Mouse (Mus musculus): ENCODE measurements at regions not wholly inside any gene's neighbourhood (a gene's known extent, or its start where the extent isn't known, plus 50 kb on each side); places are given as distances from the start of the nearest gene placed in this dataset.

DNA sequence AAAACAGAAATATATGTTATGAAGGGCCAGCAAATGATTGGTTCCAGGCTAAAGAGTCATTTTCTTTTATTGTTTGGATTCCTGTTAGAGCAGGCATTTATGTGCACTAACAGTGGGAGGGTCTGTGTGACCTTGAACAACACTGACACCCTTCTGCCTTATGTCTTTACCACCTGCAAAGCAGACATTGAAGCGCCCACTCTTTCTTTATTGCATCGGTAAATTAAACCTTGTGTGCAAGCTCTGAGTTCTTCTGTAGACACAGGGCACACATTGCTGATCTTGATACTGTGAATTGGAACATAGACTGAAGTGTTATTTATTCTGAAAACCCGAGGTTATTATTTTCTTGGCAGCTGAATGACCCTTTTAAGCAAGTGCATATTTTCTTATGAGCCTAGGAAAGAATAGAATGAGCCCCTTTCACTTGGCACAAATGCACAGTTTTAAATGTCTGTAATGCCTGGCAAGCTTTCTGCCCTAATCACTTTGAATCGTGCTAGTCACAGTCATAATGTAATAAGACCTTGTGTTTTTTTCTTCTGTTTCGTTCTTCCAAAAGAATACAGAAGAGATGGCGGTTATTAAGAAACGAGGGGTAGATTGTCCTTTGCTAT, 125.1 kb upstream of the Cobl start:
- TF ChIP-seq CTCF (IDR thresholded peaks at IDR 0.05; ENCODE audit: insufficient read depth, low read depth, low read length) = no peak
- TF ChIP-seq POLR2A (IDR thresholded peaks at IDR 0.05; ENCODE audit: insufficient read depth, low read depth, low read length) = no peak
